Mouse (Mus musculus): ENCODE measurements around the gene Atp2b1. TPM values are rescaled to one million over a fixed set of nuclear protein-coding genes. Genes with fewer than 3 reads are reported as not detected.

Atp2b1 gene
- polyA plus RNA-seq, 1 experiment from 2014 or later: 164 TPM

GRCm38 (mm10) chr10:98972912-98973605 is 58.9 kb downstream of the Atp2b1 start:
- Histone ChIP-seq H3K4me3 (ENCODE audit: low read length) (no peak overlapping the region), H3K27ac (ENCODE audit: low read length) (no peak overlapping the region), H3K9me3 (ENCODE audit: low read length) (no peaks in the 10 kb centered on the region), H3K36me3 (ENCODE audit: insufficient read depth, low read length) (peaks cover 9% of the 10 kb centered on the region), H3K27me3 (ENCODE audit: insufficient read depth, low read length) (no peaks in the 10 kb centered on the region), H3K4me2 (replicated peaks; ENCODE audit: low read depth, low read length) (no peak overlapping the region), H3K9ac (replicated peaks; ENCODE audit: low read length) (no peak overlapping the region), H3K4me1 (ENCODE audit: insufficient read depth, low read length) (peaks cover 41% of the 10 kb centered on the region)
- no peak for ATAC-seq (ENCODE audit: low FRiP score, low TSS enrichment)
- WGBS: 60% methylated on average over 18 of the region's 18 CpGs

GRCm38 (mm10) chr10:98974645-98975044 is 60.4 kb downstream of the Atp2b1 start:
- no peak overlapping the region for H3K27ac ChIP-seq (ENCODE audit: low read length)
- no peak for ATAC-seq (ENCODE audit: low FRiP score, low TSS enrichment)
- no peaks in the 10 kb centered on the region for H3K27me3 ChIP-seq (ENCODE audit: insufficient read depth, low read length)
- peaks cover 41% of the 10 kb centered on the region for H3K4me1 ChIP-seq (ENCODE audit: insufficient read depth, low read length)
- H3K36me3 ChIP-seq (ENCODE audit: insufficient read depth, low read length): no peaks in the 10 kb centered on the region
- no peak overlapping the region for H3K4me3 ChIP-seq (ENCODE audit: low read length)
- H3K9me3 ChIP-seq (ENCODE audit: low read length): no peaks in the 10 kb centered on the region
- H3K4me2 ChIP-seq (replicated peaks; ENCODE audit: low read depth, low read length): no peak overlapping the region
- WGBS: 86% methylated on average over 3 of the region's 3 CpGs
- no peak overlapping the region for H3K9ac ChIP-seq (replicated peaks; ENCODE audit: low read length)

DNA sequence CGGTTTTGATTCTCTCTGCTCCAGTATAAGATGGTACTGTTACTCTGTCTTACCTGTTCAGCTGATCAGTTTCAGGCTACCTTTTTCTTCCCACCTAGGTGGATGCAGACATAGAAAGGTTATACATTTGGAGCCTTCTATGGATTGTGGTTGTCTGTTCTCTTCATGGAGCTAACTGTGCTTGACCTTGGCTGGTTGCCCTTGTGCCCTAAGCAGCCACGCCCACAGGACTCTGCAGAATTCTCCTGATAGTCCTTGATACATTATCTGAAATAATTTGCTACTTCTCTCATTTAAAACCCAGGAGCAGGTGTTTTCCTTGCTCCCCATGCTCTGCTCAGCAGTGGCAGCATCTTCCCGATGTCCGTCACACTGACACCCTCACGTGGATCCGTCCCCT is 61.4 kb downstream of the Atp2b1 start:
- WGBS: 71% methylated on average over 6 of the region's 6 CpGs

GRCm38 (mm10) chr10:98976877-98977494 is 62.8 kb downstream of the Atp2b1 start:
- ATAC-seq (ENCODE audit: low FRiP score, low TSS enrichment): peak; percentile 50; the same call in 1 of the 2 replicates
- H3K27me3 ChIP-seq (ENCODE audit: insufficient read depth, low read length): no peaks in the 10 kb centered on the region
- H3K9me3 ChIP-seq (ENCODE audit: low read length): no peaks in the 10 kb centered on the region
- no peak overlapping the region for H3K4me3 ChIP-seq (ENCODE audit: low read length)
- WGBS: 19% methylated on average over 6 of the region's 6 CpGs
- peak overlapping the region; percentile 14; the same call in 1 of the 2 replicates for H3K4me2 ChIP-seq (replicated peaks; ENCODE audit: low read depth, low read length)
- peaks cover 38% of the 10 kb centered on the region for H3K4me1 ChIP-seq (ENCODE audit: insufficient read depth, low read length)
- peaks cover 3% of the 10 kb centered on the region; the same call in 1 of the 2 replicates for H3K36me3 ChIP-seq (ENCODE audit: insufficient read depth, low read length)
- no peak overlapping the region for H3K9ac ChIP-seq (replicated peaks; ENCODE audit: low read length)
- H3K27ac ChIP-seq (ENCODE audit: low read length): no peak overlapping the region

More for the DNA sequence above, 61.4 kb downstream of the Atp2b1 start:
- Histone ChIP-seq H3K27ac (ENCODE audit: low read length) (no peak overlapping the region), H3K27me3 (ENCODE audit: insufficient read depth, low read length) (no peaks in the 10 kb centered on the region), H3K4me3 (ENCODE audit: low read length) (no peak overlapping the region), H3K4me1 (ENCODE audit: insufficient read depth, low read length) (peaks cover 41% of the 10 kb centered on the region), H3K4me2 (replicated peaks; ENCODE audit: low read depth, low read length) (no peak overlapping the region), H3K9ac (replicated peaks; ENCODE audit: low read length) (no peak overlapping the region), H3K9me3 (ENCODE audit: low read length) (no peaks in the 10 kb centered on the region), H3K36me3 (ENCODE audit: insufficient read depth, low read length) (peaks cover 3% of the 10 kb centered on the region; the same call in 1 of the 2 replicates)
- no peak for ATAC-seq (ENCODE audit: low FRiP score, low TSS enrichment)

- H3K4me1 ChIP-seq (ENCODE audit: insufficient read depth, low read length): peaks cover 22% of the 10 kb centered on the region
- no peak overlapping the region for H3K9ac ChIP-seq (replicated peaks; ENCODE audit: low read length)
- H3K4me2 ChIP-seq (replicated peaks; ENCODE audit: low read depth, low read length): no peak overlapping the region
- ATAC-seq (ENCODE audit: low FRiP score, low TSS enrichment): no peak
- H3K4me3 ChIP-seq (ENCODE audit: low read length): no peak overlapping the region
- H3K9me3 ChIP-seq (ENCODE audit: low read length): no peaks in the 10 kb centered on the region
- peaks cover 3% of the 10 kb centered on the region; the same call in 1 of the 2 replicates for H3K36me3 ChIP-seq (ENCODE audit: insufficient read depth, low read length)
- WGBS: 66% methylated on average over 6 of the region's 6 CpGs
- no peak overlapping the region for H3K27ac ChIP-seq (ENCODE audit: low read length)
- no peaks in the 10 kb centered on the region for H3K27me3 ChIP-seq (ENCODE audit: insufficient read depth, low read length)
These were observed 64.6 kb downstream of the Atp2b1 start for GRCm38 (mm10) chr10:98978766-98979165.

GRCm38 (mm10) chr10:98979296-98979695 is 65.1 kb downstream of the Atp2b1 start:
- H3K27me3 ChIP-seq (ENCODE audit: insufficient read depth, low read length): no peaks in the 10 kb centered on the region
- peaks cover 20% of the 10 kb centered on the region for H3K4me1 ChIP-seq (ENCODE audit: insufficient read depth, low read length)
- no peaks in the 10 kb centered on the region for H3K9me3 ChIP-seq (ENCODE audit: low read length)
- 85% methylated on average over 7 of the region's 7 CpGs for WGBS
- H3K4me3 ChIP-seq (ENCODE audit: low read length): no peak overlapping the region
- H3K27ac ChIP-seq (ENCODE audit: low read length): no peak overlapping the region
- H3K4me2 ChIP-seq (replicated peaks; ENCODE audit: low read depth, low read length): no peak overlapping the region
- peaks cover 6% of the 10 kb centered on the region for H3K36me3 ChIP-seq (ENCODE audit: insufficient read depth, low read length)
- H3K9ac ChIP-seq (replicated peaks; ENCODE audit: low read length): no peak overlapping the region
- no peak for ATAC-seq (ENCODE audit: low FRiP score, low TSS enrichment)

DNA sequence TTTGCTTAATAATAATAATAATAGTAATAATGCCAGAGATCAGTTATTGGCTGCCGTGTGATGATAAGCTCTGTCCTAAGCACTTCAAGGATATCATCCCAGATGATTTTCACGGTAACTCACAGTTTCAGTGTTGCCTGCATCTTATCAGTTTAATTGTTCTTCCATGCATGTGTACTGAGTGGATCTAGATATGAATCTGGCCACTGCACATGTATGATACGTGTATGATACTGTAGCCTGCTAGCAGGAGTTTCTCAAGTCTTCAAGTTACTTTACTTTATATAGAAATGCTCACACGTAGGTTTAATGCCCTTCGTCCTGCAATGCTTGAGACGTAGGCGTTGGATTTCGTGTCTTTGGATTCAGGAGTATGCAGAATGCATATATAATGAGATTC is 65.7 kb downstream of the Atp2b1 start:
- H3K4me1 ChIP-seq (ENCODE audit: insufficient read depth, low read length): peaks cover 20% of the 10 kb centered on the region
- H3K9me3 ChIP-seq (ENCODE audit: low read length): no peaks in the 10 kb centered on the region
- 89% methylated on average over 8 of the region's 8 CpGs for WGBS
- ATAC-seq (ENCODE audit: low FRiP score, low TSS enrichment): no peak
- no peak overlapping the region for H3K4me3 ChIP-seq (ENCODE audit: low read length)
- peaks cover 10% of the 10 kb centered on the region for H3K36me3 ChIP-seq (ENCODE audit: insufficient read depth, low read length)
- H3K27ac ChIP-seq (ENCODE audit: low read length): no peak overlapping the region
- H3K4me2 ChIP-seq (replicated peaks; ENCODE audit: low read depth, low read length): no peak overlapping the region
- no peak overlapping the region for H3K9ac ChIP-seq (replicated peaks; ENCODE audit: low read length)
- H3K27me3 ChIP-seq (ENCODE audit: insufficient read depth, low read length): no peaks in the 10 kb centered on the region

DNA sequence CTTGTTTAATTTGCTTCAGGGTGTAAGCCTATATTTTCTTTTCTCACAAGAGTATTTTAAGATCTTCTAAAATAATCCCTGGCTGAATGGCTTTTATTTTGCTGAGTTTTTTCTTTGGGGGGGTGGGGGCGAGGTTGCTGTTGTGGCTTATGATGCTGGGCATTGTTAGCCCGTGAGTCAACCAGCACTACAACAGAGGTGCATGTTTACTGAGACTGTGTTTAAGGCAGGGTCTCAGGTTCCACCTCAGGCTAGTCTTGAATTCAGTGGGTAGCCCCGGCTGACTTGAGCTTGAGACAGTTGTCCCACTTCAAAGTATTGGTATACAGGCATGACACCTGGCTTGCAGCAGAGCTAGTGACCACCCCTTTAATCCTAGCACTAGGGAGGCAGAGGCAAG is 77.8 kb downstream of the Atp2b1 start:
- no peak overlapping the region for H3K4me2 ChIP-seq (replicated peaks; ENCODE audit: low read depth, low read length)
- ATAC-seq (ENCODE audit: low FRiP score, low TSS enrichment): no peak
- no peaks in the 10 kb centered on the region for H3K27me3 ChIP-seq (ENCODE audit: insufficient read depth, low read length)
- no peaks in the 10 kb centered on the region for H3K4me1 ChIP-seq (ENCODE audit: insufficient read depth, low read length)
- no peak overlapping the region for H3K9ac ChIP-seq (replicated peaks; ENCODE audit: low read length)
- no peaks in the 10 kb centered on the region for H3K9me3 ChIP-seq (ENCODE audit: low read length)
- H3K36me3 ChIP-seq (ENCODE audit: insufficient read depth, low read length): peaks cover 53% of the 10 kb centered on the region
- WGBS: 86% methylated on average over 3 of the region's 3 CpGs
- no peak overlapping the region for H3K4me3 ChIP-seq (ENCODE audit: low read length)
- H3K27ac ChIP-seq (ENCODE audit: low read length): no peak overlapping the region

DNA sequence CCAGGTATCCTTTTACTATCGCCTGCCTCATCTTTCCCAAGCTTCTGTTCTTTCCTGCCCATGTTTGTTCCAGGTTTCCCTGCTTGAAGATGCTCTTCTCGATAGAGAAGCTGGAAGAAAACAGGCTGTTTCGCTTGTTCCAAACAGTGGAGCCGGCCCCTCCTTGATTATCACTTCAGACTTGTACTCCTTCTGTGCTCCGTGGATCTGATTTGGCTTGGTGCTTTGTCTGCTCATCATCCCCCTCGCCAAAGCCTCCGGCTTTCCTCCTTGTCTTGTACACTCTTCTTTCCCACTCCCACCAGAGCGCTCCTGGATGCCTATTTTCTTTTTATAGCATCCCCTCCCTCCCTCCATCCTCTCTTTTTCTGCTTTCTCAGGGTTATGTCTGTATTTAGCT is 79.0 kb downstream of the Atp2b1 start:
- Histone ChIP-seq H3K9ac (replicated peaks; ENCODE audit: low read length) (no peak overlapping the region), H3K36me3 (ENCODE audit: insufficient read depth, low read length) (peaks cover 53% of the 10 kb centered on the region), H3K27me3 (ENCODE audit: insufficient read depth, low read length) (no peaks in the 10 kb centered on the region), H3K4me2 (replicated peaks; ENCODE audit: low read depth, low read length) (no peak overlapping the region), H3K9me3 (ENCODE audit: low read length) (no peaks in the 10 kb centered on the region), H3K27ac (ENCODE audit: low read length) (no peak overlapping the region), H3K4me1 (ENCODE audit: insufficient read depth, low read length) (no peaks in the 10 kb centered on the region), H3K4me3 (ENCODE audit: low read length) (no peak overlapping the region)
- WGBS: 94% methylated on average over 8 of the region's 8 CpGs
- ATAC-seq (ENCODE audit: low FRiP score, low TSS enrichment): no peak

All from kidney, embryonic 16.5 days (tissue).